Mouse (Mus musculus) embryonic facial prominence, embryonic 11.5 days (tissue): ENCODE measurements at regions not wholly inside any gene's neighbourhood (a gene's known extent, or its start where the extent isn't known, plus 50 kb on each side); places are given as distances from the start of the nearest gene placed in this dataset.

ENCODE experiments used
- ATAC-seq: fragments of 200-750 bp; cut with Nextera tagmentation; replicated peaks from 2 replicates; pipeline ENCODE4 v1.8.0; 2017; ENCODE audit warnings: low read depth; ENCODE audit not compliant: insufficient number of reproducible peaks, low FRiP score, low TSS enrichment
- DNase-seq: peaks from one replicate; pipeline ENCODE4 v3.0.0-alpha.2; 2015; ENCODE audit warnings: low spot score
- H3K27ac ChIP-seq: fragments of 300-500 bp; sonication (generic); replicated peaks from 2 replicates; pipeline ENCODE4 v1.5.1; 2014; ENCODE audit warnings: mild to moderate bottlenecking, low read depth, low read length, control low read depth
- H3K27me3 ChIP-seq: fragments of 300-500 bp; sonication (generic); 2 replicates; pipeline ENCODE4 v1.6.1; 2014; ENCODE audit warnings: mild to moderate bottlenecking, low read length, moderate library complexity, mixed read lengths; ENCODE audit not compliant: control insufficient read depth, insufficient read depth
- H3K36me3 ChIP-seq: fragments of 300-500 bp; sonication (generic); replicated peaks from 2 replicates; pipeline ENCODE4 v1.6.1; 2014; ENCODE audit warnings: low read depth, mild to moderate bottlenecking, low read length, moderate library complexity, mixed read lengths; ENCODE audit not compliant: control insufficient read depth, insufficient read depth
- H3K4me1 ChIP-seq: fragments of 300-500 bp; sonication (generic); 2 replicates; pipeline ENCODE4 v1.6.1; 2014; ENCODE audit warnings: low read length, mixed read lengths; ENCODE audit not compliant: control insufficient read depth, insufficient read depth
- H3K4me2 ChIP-seq: fragments of 300-500 bp; sonication (generic); 2 replicates; pipeline ENCODE4 v1.6.1; 2014; ENCODE audit warnings: low read depth, mild to moderate bottlenecking, control low read depth, low read length, moderate library complexity
- H3K4me3 ChIP-seq: fragments of 300-500 bp; sonication (generic); 2 replicates; pipeline ENCODE4 v1.5.1; 2014; ENCODE audit warnings: low read depth, low read length, control low read depth
- H3K9ac ChIP-seq: fragments of 300-500 bp; sonication (generic); replicated peaks from 2 replicates; pipeline ENCODE4 v1.6.1; 2014; ENCODE audit warnings: mild to moderate bottlenecking, control low read depth, low read length
- H3K9me3 ChIP-seq: fragments of 300-500 bp; sonication (generic); replicated peaks from 2 replicates; pipeline ENCODE4 v1.6.1; 2016; ENCODE audit warnings: mild to moderate bottlenecking, low read length, inconsistent platforms, mixed read lengths; ENCODE audit not compliant: control insufficient read depth
- WGBS: fragments of 180-500 bp; shearing (Covaris S2); extraction: QIAGEN DNeasy Blood & Tissue Kit; methylation state at CpG from one replicate; pipeline ENCODE4 v1.1.7; 2014; 5-methylcytosine and 5-hydroxymethylcytosine counted together

DNA sequence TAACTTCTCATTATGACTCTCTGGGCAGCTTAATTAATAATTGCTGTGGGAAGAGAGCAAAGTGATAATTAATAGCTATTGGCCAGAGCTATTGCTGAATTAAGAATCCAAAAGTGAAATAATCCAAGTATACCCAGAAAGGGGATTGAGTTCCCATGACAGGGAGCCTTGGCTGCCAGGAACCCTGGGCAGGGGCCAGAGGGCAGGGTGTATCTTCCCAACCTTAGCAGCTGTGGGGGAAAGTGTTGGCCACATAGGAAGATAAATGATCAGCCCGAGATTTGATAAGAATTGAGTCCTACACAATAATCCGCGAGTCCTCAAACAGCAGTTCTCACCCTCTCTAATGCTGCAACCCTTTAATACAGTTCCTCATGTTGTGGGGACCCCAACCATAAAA is 450.0 kb upstream of the Meis1 start:
- DNase-seq (no peak), ATAC-seq (no peak)
- H3K27me3 ChIP-seq = no peaks in the 10 kb centered on the region
- H3K4me1 ChIP-seq = no peaks in the 10 kb centered on the region
- no peaks in the 10 kb centered on the region for H3K36me3 ChIP-seq
- no peak overlapping the region for H3K4me3 ChIP-seq
- no peak overlapping the region for H3K4me2 ChIP-seq
- WGBS = 92% methylated on average over 3 of the region's 3 CpGs
- H3K9ac ChIP-seq = no peak overlapping the region
- no peak overlapping the region for H3K27ac ChIP-seq
- H3K9me3 ChIP-seq = no peaks in the 10 kb centered on the region

DNA sequence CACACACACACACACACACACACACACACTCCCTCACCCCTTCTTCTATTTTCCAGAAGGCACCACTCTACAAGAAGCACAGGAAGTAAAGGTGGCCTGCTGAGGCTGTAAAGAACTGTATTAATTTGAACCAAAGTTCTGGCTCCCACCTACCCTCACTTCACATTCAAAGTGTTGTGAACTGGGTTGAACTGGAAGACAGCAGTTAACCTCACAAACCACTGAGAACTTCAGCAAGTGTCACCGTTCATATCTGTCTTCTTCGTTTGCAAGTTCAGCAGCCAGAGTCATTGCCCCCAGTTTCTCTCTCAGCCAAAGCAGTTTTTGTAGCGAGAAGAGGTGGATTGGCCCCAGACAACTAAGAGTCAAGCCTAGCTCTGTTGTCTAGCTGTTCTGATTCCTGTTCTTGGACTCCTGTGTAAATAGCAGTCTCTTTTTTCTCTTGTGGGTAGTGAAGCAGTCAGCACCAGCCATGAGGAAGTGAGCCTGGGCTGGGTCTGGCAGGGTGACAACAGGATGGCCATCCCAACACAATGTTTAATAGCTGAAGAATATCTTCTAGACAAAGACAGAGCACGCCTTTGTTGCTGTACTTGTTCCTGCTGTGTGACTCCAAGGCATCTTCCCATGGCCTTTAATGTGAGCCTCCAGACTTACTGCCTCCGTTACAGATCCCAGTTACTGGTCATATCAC is 452.0 kb upstream of the Meis1 start:
- Histone ChIP-seq H3K4me3 (no peak overlapping the region), H3K9ac (no peak overlapping the region), H3K27ac (no peak overlapping the region), H3K4me2 (no peak overlapping the region), H3K36me3 (no peaks in the 10 kb centered on the region), H3K27me3 (no peaks in the 10 kb centered on the region), H3K9me3 (no peaks in the 10 kb centered on the region), H3K4me1 (no peaks in the 10 kb centered on the region)
- DNase-seq = no peak
- WGBS = 89% methylated on average over 5 of the region's 5 CpGs
- ATAC-seq = no peak

DNA sequence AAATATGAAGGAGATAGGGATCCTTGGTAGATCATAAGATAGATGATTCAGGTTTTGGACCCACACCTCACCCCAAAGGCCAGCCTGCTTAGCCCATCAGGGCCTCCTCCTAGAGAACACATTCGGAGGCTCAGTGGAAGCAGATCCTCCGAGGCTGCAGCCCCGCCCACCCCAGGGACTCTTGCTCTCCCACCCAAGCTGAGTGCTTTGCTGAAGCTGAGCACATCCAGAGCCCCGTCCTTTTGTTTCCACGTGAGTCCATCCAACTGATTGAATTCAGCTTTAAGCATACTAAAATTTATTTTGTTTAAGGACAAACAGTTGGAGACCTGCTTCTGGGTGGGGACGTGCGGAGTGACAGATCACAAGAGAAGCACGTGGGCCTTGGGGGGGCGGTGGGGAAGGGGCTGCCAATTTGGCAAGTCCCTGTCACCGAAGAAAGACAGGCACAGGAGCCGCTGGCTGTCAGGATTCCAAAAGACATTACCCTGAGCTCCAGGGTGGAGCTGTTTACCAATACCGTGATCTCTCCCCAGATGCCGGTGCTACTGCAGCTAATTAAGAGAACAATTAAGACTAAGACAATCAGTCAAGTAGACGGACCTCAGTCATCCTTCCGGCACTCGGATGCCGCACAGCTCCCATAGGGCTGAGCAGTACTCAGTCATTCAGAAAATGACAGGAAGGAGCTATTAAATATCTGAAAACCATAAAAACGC is 448.9 kb upstream of the Spred2 start:
- Histone ChIP-seq H3K4me3 (no peak overlapping the region), H3K27me3 (no peaks in the 10 kb centered on the region), H3K9me3 (no peaks in the 10 kb centered on the region), H3K36me3 (no peaks in the 10 kb centered on the region), H3K27ac (no peak overlapping the region), H3K4me1 (no peaks in the 10 kb centered on the region), H3K4me2 (peak overlapping the region; percentile 10; the same call in 1 of the 2 replicates), H3K9ac (no peak overlapping the region)
- ATAC-seq = 0 out of 2 replicates have a peak, but pooled peaks have one; percentile 39
- DNase-seq = no peak
- WGBS = 34% methylated on average over 18 of the region's 18 CpGs

DNA sequence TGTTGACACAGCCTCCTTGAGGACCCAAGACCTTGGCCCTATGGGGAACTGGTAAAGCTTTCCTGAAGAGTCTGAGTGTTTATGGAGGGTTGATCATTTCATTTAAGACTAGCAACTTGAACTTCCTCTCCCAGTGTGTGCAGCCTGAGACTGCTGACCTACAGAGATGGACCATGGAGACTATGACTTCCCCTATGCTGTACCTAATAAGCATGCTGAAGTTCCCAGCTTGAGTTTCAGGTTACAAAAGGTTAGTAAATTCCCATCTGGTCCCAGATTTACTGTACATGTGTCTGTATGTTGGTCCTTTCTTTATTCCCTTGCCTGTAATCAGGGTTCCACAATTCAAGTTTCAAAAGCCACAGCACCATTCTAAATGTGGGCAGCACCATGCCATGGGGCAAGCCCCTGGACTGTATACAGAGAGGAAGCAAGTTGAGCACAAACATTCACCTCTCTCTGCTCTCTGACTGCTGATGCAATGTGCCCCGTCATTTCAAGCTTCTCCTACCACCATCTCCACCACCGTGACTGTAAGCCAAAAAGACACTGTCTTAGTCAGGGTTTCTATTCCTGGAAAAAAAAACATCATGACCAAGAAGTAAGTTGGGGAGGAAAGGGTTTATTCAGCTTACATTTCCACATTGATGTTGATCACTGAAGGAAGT is 431.0 kb upstream of the Spred2 start:
- 79% methylated on average over 2 of the region's 2 CpGs for WGBS
- Histone ChIP-seq H3K36me3 (no peaks in the 10 kb centered on the region), H3K4me2 (no peak overlapping the region), H3K27ac (no peak overlapping the region), H3K27me3 (no peaks in the 10 kb centered on the region), H3K9ac (no peak overlapping the region), H3K9me3 (no peaks in the 10 kb centered on the region), H3K4me1 (no peaks in the 10 kb centered on the region), H3K4me3 (no peak overlapping the region)
- ATAC-seq (no peak), DNase-seq (no peak)

DNA sequence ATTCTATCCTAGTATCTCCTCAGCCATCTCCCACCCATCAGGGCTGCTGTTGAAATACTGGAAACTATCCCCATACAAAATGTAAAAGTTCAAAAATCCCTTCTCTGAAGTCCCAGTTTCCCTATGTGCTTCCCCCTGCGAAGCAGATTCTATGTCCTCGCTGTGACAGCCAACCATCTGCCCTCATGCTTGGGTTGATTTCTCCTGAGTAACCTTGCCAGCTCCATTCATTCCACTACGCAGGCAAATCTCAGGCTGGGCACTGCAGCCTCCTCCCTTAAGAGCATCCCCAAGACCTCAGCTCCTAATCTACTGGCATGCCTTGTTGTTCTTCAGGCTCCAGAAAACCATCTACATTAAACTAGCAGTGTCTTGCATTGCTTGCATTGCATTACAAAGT is 402.5 kb upstream of the Spred2 start:
- 84% methylated on average over 3 of the region's 3 CpGs for WGBS
- Histone ChIP-seq H3K27me3 (no peaks in the 10 kb centered on the region), H3K9me3 (no peaks in the 10 kb centered on the region), H3K4me2 (no peak overlapping the region), H3K4me1 (no peaks in the 10 kb centered on the region), H3K9ac (no peak overlapping the region), H3K4me3 (no peak overlapping the region), H3K36me3 (no peaks in the 10 kb centered on the region), H3K27ac (no peak overlapping the region)
- DNase-seq (no peak), ATAC-seq (no peak)

DNA sequence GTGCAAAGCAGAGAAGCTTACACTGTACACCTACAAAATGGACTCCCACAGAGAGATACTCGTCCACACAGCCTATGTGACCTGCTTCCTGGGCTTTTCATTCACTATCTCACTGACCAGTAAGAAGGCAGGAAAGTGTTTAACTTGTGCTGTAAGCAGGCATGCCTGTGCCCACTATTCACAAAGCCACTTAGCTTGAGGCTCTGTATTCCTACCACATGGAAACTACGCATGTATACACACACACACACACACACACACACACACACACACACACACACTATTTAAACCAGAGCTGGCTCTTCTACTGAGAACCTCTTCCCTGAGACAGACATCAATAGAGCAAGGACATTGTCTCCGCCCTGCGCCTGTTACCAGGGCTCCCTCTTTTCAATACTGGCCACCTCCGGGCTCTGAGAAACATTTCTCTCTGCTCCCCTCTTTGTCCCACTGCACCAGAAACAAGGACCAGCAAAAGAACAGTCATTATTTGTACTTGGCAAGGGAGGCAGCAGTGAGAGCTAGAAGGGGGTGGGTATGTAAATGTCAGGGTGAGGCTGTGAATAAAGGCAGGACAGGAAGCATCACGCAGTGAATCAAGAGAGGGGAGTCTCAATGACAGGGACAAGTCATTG is 400.2 kb upstream of the Spred2 start:
- peak; percentile 62 for ATAC-seq
- no peaks in the 10 kb centered on the region for H3K9me3 ChIP-seq
- no peaks in the 10 kb centered on the region for H3K4me1 ChIP-seq
- no peaks in the 10 kb centered on the region for H3K27me3 ChIP-seq
- no peak for DNase-seq
- H3K27ac ChIP-seq = no peak overlapping the region
- H3K9ac ChIP-seq = no peak overlapping the region
- no peaks in the 10 kb centered on the region for H3K36me3 ChIP-seq
- 38% methylated on average over 6 of the region's 6 CpGs for WGBS
- H3K4me3 ChIP-seq = no peak overlapping the region
- H3K4me2 ChIP-seq = no peak overlapping the region

DNA sequence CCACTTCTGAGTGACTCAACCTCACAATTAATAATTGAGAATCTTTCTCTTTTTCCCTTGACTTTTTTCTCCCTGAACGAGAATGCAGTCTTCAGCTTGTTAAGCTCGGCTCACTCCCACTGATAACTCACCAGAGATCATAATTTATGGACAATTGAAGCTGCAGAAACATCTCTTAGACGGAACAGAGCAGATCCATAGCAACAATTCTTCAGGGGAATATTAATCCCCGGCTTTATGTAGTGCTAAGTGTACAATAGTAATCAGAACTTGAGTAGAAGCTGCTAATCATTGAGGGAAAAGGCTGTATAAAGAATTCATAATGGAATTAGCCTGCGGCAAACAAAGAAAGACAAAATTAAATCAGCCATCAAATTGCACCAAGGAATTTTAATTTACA is 395.0 kb upstream of the Spred2 start:
- DNase-seq (no peak), ATAC-seq (no peak)
- H3K27ac ChIP-seq = no peak overlapping the region
- H3K9ac ChIP-seq = no peak overlapping the region
- no peak overlapping the region for H3K4me3 ChIP-seq
- WGBS = 74% methylated on average over 5 of the region's 5 CpGs
- no peaks in the 10 kb centered on the region for H3K27me3 ChIP-seq
- H3K36me3 ChIP-seq = no peaks in the 10 kb centered on the region
- H3K4me1 ChIP-seq = peaks cover 3% of the 10 kb centered on the region; the same call in 1 of the 2 replicates
- no peaks in the 10 kb centered on the region for H3K9me3 ChIP-seq
- no peak overlapping the region for H3K4me2 ChIP-seq
